Mouse (Mus musculus): ENCODE data around the gene Akt2. TPM values are rescaled to one million over a fixed set of nuclear protein-coding genes. Genes with fewer than 3 reads are reported as not detected.

Gene Akt2
- polyA plus RNA-seq, 1 experiment = 102 TPM

GRCm38 (mm10) chr7:27650949-27651348 lies 59.6 kb downstream of the Akt2 start:
- Histone ChIP-seq H3ac (ENCODE audit: control insufficient read depth, insufficient read length, low read depth) (no peak overlapping the region), H3K36me3 (ENCODE audit: control insufficient read depth, insufficient read depth) (no peaks in the 10 kb centered on the region), H3K79me3 (ENCODE audit: low read depth) (no peaks in the 10 kb centered on the region), H3K79me2 (ENCODE audit: control insufficient read depth, insufficient read depth) (no peaks in the 10 kb centered on the region), H3K27me3 (ENCODE audit: control insufficient read depth, insufficient read depth, insufficient read length) (peaks cover 18% of the 10 kb centered on the region), H3K4me3 (ENCODE audit: insufficient read depth, poor library complexity, severe bottlenecking) (no peak overlapping the region)
- TF ChIP-seq FOSL1 (IDR thresholded peaks at IDR 0.05; ENCODE audit: insufficient read depth, low read length, poor library complexity, severe bottlenecking) (no peak), CTCF (IDR thresholded peaks at IDR 0.05; ENCODE audit: control insufficient read depth, insufficient read depth, insufficient read length) (no peak)

GRCm38 (mm10) chr7:27653681-27654437 lies 62.5 kb downstream of the Akt2 start, which contains the start of gene Ttc9b:
Gene Ttc9b, plus strand, starts transcription at chr7:27653915.
- Histone ChIP-seq H3ac (ENCODE audit: control insufficient read depth, insufficient read length, low read depth) (no peak within 1 kb of the TSS), H3K79me3 (ENCODE audit: low read depth) (no peaks in the 10 kb centered on the region), H3K4me3 (ENCODE audit: insufficient read depth, poor library complexity, severe bottlenecking) (no peak within 1 kb of the TSS), H3K79me2 (ENCODE audit: control insufficient read depth, insufficient read depth) (no peaks in the 10 kb centered on the region), H3K36me3 (ENCODE audit: control insufficient read depth, insufficient read depth) (no peaks in the 10 kb centered on the region), H3K27me3 (ENCODE audit: control insufficient read depth, insufficient read depth, insufficient read length) (peaks cover 18% of the 10 kb centered on the region)
- TF ChIP-seq CTCF (IDR thresholded peaks at IDR 0.05; ENCODE audit: control insufficient read depth, insufficient read depth, insufficient read length) (no peak), CEBPB (IDR thresholded peaks at IDR 0.05; ENCODE audit: low read depth) (no peak), MYOD1 (IDR thresholded peaks at IDR 0.05; ENCODE audit: control insufficient read depth, insufficient read length, low read depth) (no peak), FOSL1 (IDR thresholded peaks at IDR 0.05; ENCODE audit: insufficient read depth, low read length, poor library complexity, severe bottlenecking) (no peak), MAX (IDR thresholded peaks at IDR 0.05) (no peak), MYOG (IDR thresholded peaks at IDR 0.05; ENCODE audit: control insufficient read depth, extremely low read depth, insufficient read length) (no peak), USF1 (IDR thresholded peaks at IDR 0.05; ENCODE audit: low read depth) (no peak)

- Histone ChIP-seq H3K79me3 (ENCODE audit: low read depth) (no peaks in the 10 kb centered on the region), H3K79me2 (ENCODE audit: control insufficient read depth, insufficient read depth) (no peaks in the 10 kb centered on the region), H3K36me3 (ENCODE audit: control insufficient read depth, insufficient read depth) (no peaks in the 10 kb centered on the region), H3K27me3 (ENCODE audit: control insufficient read depth, insufficient read depth, insufficient read length) (peaks cover 18% of the 10 kb centered on the region), H3ac (ENCODE audit: control insufficient read depth, insufficient read length, low read depth) (no peak overlapping the region), H3K4me3 (ENCODE audit: insufficient read depth, poor library complexity, severe bottlenecking) (no peak overlapping the region)
- no peak for TF ChIP-seq MYOG (IDR thresholded peaks at IDR 0.05; ENCODE audit: control insufficient read depth, extremely low read depth, insufficient read length)
- TF ChIP-seq CTCF (IDR thresholded peaks at IDR 0.05; ENCODE audit: control insufficient read depth, insufficient read depth, insufficient read length) = peak; percentile 38
Measured at GRCm38 (mm10) chr7:27654607-27655276, 63.4 kb downstream of the Akt2 start.

- Histone ChIP-seq H3K36me3 (ENCODE audit: control insufficient read depth, insufficient read depth) (no peaks in the 10 kb centered on the region), H3K79me2 (ENCODE audit: control insufficient read depth, insufficient read depth) (no peaks in the 10 kb centered on the region), H3ac (ENCODE audit: control insufficient read depth, insufficient read length, low read depth) (no peak overlapping the region), H3K27me3 (ENCODE audit: control insufficient read depth, insufficient read depth, insufficient read length) (peaks cover 18% of the 10 kb centered on the region), H3K79me3 (ENCODE audit: low read depth) (no peaks in the 10 kb centered on the region), H3K4me3 (ENCODE audit: insufficient read depth, poor library complexity, severe bottlenecking) (no peak overlapping the region)
- TF ChIP-seq MYOG (IDR thresholded peaks at IDR 0.05; ENCODE audit: control insufficient read depth, extremely low read depth, insufficient read length) (no peak), MAX (IDR thresholded peaks at IDR 0.05) (no peak), MYOD1 (IDR thresholded peaks at IDR 0.05; ENCODE audit: control insufficient read depth, insufficient read length, low read depth) (no peak), USF1 (IDR thresholded peaks at IDR 0.05; ENCODE audit: low read depth) (no peak), FOSL1 (IDR thresholded peaks at IDR 0.05; ENCODE audit: insufficient read depth, low read length, poor library complexity, severe bottlenecking) (no peak), CEBPB (IDR thresholded peaks at IDR 0.05; ENCODE audit: low read depth) (no peak), CTCF (IDR thresholded peaks at IDR 0.05; ENCODE audit: control insufficient read depth, insufficient read depth, insufficient read length) (no peak)
Measured at GRCm38 (mm10) chr7:27655545-27655944, 64.2 kb downstream of the Akt2 start.

GRCm38 (mm10) chr7:27656600-27656999 lies 65.2 kb downstream of the Akt2 start:
- Histone ChIP-seq H3K36me3 (ENCODE audit: control insufficient read depth, insufficient read depth) (no peaks in the 10 kb centered on the region), H3K79me3 (ENCODE audit: low read depth) (no peaks in the 10 kb centered on the region), H3K4me3 (ENCODE audit: insufficient read depth, poor library complexity, severe bottlenecking) (no peak overlapping the region), H3ac (ENCODE audit: control insufficient read depth, insufficient read length, low read depth) (no peak overlapping the region), H3K27me3 (ENCODE audit: control insufficient read depth, insufficient read depth, insufficient read length) (peaks cover 18% of the 10 kb centered on the region), H3K79me2 (ENCODE audit: control insufficient read depth, insufficient read depth) (no peaks in the 10 kb centered on the region)
- TF ChIP-seq MAX (IDR thresholded peaks at IDR 0.05) (no peak), MYOG (IDR thresholded peaks at IDR 0.05; ENCODE audit: control insufficient read depth, extremely low read depth, insufficient read length) (no peak)

- Histone ChIP-seq H3K4me3 (ENCODE audit: insufficient read depth, poor library complexity, severe bottlenecking) (no peak overlapping the region), H3K79me2 (ENCODE audit: control insufficient read depth, insufficient read depth) (no peaks in the 10 kb centered on the region), H3K27me3 (ENCODE audit: control insufficient read depth, insufficient read depth, insufficient read length) (peaks cover 10% of the 10 kb centered on the region), H3K36me3 (ENCODE audit: control insufficient read depth, insufficient read depth) (no peaks in the 10 kb centered on the region), H3K79me3 (ENCODE audit: low read depth) (no peaks in the 10 kb centered on the region), H3ac (ENCODE audit: control insufficient read depth, insufficient read length, low read depth) (no peak overlapping the region)
- no peak for TF ChIP-seq USF1 (IDR thresholded peaks at IDR 0.05; ENCODE audit: low read depth)
- no peak for TF ChIP-seq MYOD1 (IDR thresholded peaks at IDR 0.05; ENCODE audit: control insufficient read depth, insufficient read length, low read depth)
- TF ChIP-seq CTCF (IDR thresholded peaks at IDR 0.05; ENCODE audit: control insufficient read depth, insufficient read depth, insufficient read length) = no peak
- TF ChIP-seq MYOG (IDR thresholded peaks at IDR 0.05; ENCODE audit: control insufficient read depth, extremely low read depth, insufficient read length) = no peak
- no peak for TF ChIP-seq CEBPB (IDR thresholded peaks at IDR 0.05; ENCODE audit: low read depth)
- TF ChIP-seq MAX (IDR thresholded peaks at IDR 0.05) = no peak
- no peak for TF ChIP-seq FOSL1 (IDR thresholded peaks at IDR 0.05; ENCODE audit: insufficient read depth, low read length, poor library complexity, severe bottlenecking)
Measured at GRCm38 (mm10) chr7:27657824-27658395, 66.6 kb downstream of the Akt2 start.

All from C2C12 (cell line).